Mouse (Mus musculus): ENCODE results near the gene 5730507C01Rik.

- no peak for TF ChIP-seq POLR2A (IDR thresholded peaks at IDR 0.05; ENCODE audit: extremely low read depth, insufficient read depth, low read length)
- TF ChIP-seq CTCF (IDR thresholded peaks at IDR 0.05; ENCODE audit: low read depth, low read length) = no peak; the same call in none of the 2 replicates
Measured at GRCm38 (mm10) chr12:18514171-18514570, at the start of gene 5730507C01Rik.
